Mouse (Mus musculus): ENCODE data around the gene Adm2. TPM values are rescaled to one million over a fixed set of nuclear protein-coding genes. Genes with fewer than 3 reads are reported as not detected.
A peak's percentile ranks its signal among the peaks of the same experiment; 100 is the strongest.

Gene Adm2
- polyA plus RNA-seq, 1 experiment from 2014 or later, result not detected

DNA sequence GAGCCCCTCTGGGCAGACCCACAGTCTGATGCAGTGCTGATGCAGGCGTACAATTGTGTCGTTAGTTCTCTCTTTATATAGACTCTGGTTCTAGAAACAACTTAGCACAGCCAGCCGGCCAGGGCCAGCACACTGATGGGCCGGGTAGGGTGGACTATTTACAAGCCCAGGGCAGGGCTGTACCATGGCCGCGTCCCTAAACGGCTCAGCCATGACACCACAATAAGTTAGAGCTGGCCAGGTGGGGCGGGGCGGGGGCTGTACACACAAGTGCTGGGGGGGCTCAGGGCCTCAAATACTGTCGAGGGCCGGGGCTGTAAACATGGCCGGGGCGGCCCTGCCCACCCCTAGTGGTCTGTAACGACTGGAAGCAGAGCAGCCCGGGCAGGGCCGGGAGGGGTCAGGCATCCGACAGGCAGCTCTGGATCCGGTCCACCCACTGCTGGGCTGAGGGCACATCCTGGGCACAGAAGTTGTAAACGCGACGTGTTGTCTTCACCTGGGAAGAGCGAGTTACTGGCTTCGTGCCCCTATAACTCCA is 34.2 kb upstream of the Adm2 start:
- ATAC-seq (ENCODE audit: low FRiP score) (peak; percentile 54), DNase-seq (ENCODE audit: low spot score, missing footprints) (no peak)
- 92% methylated on average over 23 of the region's 23 CpGs for WGBS

DNA sequence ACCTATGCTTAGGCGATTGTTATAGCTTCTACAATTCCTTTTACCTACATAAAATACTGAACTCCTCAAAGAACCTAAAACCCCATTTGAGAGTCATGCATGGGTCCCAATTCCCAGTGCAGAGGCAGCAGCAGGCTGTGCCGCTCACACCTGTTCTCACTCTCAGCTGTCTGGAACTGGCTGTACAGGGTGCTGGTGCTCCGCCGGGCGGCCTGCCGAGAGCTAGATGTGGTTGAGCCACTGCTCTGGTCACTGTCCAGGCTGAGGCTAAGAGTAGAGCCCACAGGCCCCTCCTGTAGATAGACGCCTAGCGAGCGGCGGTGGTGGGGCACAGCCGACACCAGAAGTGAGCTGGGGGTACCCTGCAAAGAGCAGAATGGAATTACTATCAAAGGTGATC is 33.1 kb upstream of the Adm2 start:
- ATAC-seq (ENCODE audit: low FRiP score) (no peak), DNase-seq (ENCODE audit: low spot score, missing footprints) (no peak)
- no peaks in the 10 kb centered on the region for H3K27me3 ChIP-seq (ENCODE audit: control insufficient read depth, insufficient read depth, low read length)
- peaks cover 30% of the 10 kb centered on the region for H3K36me3 ChIP-seq (ENCODE audit: control insufficient read depth, insufficient read depth, low read length)
- H3K9me3 ChIP-seq (ENCODE audit: control insufficient read depth, low read length), result no peaks in the 10 kb centered on the region
- no peak overlapping the region for H3K27ac ChIP-seq (ENCODE audit: low read depth, low read length)
- no peak overlapping the region for H3K4me3 ChIP-seq (ENCODE audit: low read depth, low read length)
- 94% methylated on average over 11 of the region's 11 CpGs for WGBS
- H3K4me1 ChIP-seq (ENCODE audit: control insufficient read depth, insufficient read depth, low read length), result no peaks in the 10 kb centered on the region
- H3K9ac ChIP-seq (ENCODE audit: low read length), result no peak overlapping the region
- H3K4me2 ChIP-seq, result no peak overlapping the region

More for the DNA sequence above, 34.2 kb upstream of the Adm2 start:
- Histone ChIP-seq H3K4me1 (ENCODE audit: control insufficient read depth, insufficient read depth, low read length) (no peaks in the 10 kb centered on the region), H3K4me2 (no peak overlapping the region), H3K27me3 (ENCODE audit: control insufficient read depth, insufficient read depth, low read length) (no peaks in the 10 kb centered on the region), H3K27ac (ENCODE audit: low read depth, low read length) (no peak overlapping the region), H3K4me3 (ENCODE audit: low read depth, low read length) (no peak overlapping the region), H3K9ac (ENCODE audit: low read length) (no peak overlapping the region), H3K36me3 (ENCODE audit: control insufficient read depth, insufficient read depth, low read length) (peaks cover 24% of the 10 kb centered on the region), H3K9me3 (ENCODE audit: control insufficient read depth, low read length) (no peaks in the 10 kb centered on the region)

GRCm38 (mm10) chr15:89291521-89291920 is 31.0 kb upstream of the Adm2 start:
- no peak overlapping the region for H3K9ac ChIP-seq (ENCODE audit: low read length)
- no peak for ATAC-seq (ENCODE audit: low FRiP score)
- H3K4me2 ChIP-seq, result no peak overlapping the region
- no peaks in the 10 kb centered on the region for H3K9me3 ChIP-seq (ENCODE audit: control insufficient read depth, low read length)
- peaks cover 33% of the 10 kb centered on the region for H3K36me3 ChIP-seq (ENCODE audit: control insufficient read depth, insufficient read depth, low read length)
- no peak for DNase-seq (ENCODE audit: low spot score, missing footprints)
- WGBS, result 89% methylated on average over 3 of the region's 3 CpGs
- no peak overlapping the region for H3K27ac ChIP-seq (ENCODE audit: low read depth, low read length)
- H3K27me3 ChIP-seq (ENCODE audit: control insufficient read depth, insufficient read depth, low read length), result no peaks in the 10 kb centered on the region
- no peaks in the 10 kb centered on the region for H3K4me1 ChIP-seq (ENCODE audit: control insufficient read depth, insufficient read depth, low read length)
- H3K4me3 ChIP-seq (ENCODE audit: low read depth, low read length), result no peak overlapping the region

GRCm38 (mm10) chr15:89292795-89293194 is 29.7 kb upstream of the Adm2 start:
- Histone ChIP-seq H3K9ac (ENCODE audit: low read length) (no peak overlapping the region), H3K27ac (ENCODE audit: low read depth, low read length) (no peak overlapping the region), H3K9me3 (ENCODE audit: control insufficient read depth, low read length) (no peaks in the 10 kb centered on the region), H3K36me3 (ENCODE audit: control insufficient read depth, insufficient read depth, low read length) (peaks cover 30% of the 10 kb centered on the region), H3K4me1 (ENCODE audit: control insufficient read depth, insufficient read depth, low read length) (no peaks in the 10 kb centered on the region), H3K4me2 (no peak overlapping the region), H3K4me3 (ENCODE audit: low read depth, low read length) (no peak overlapping the region), H3K27me3 (ENCODE audit: control insufficient read depth, insufficient read depth, low read length) (no peaks in the 10 kb centered on the region)
- ATAC-seq (ENCODE audit: low FRiP score) (no peak), DNase-seq (ENCODE audit: low spot score, missing footprints) (no peak)
- 94% methylated on average over 2 of the region's 2 CpGs for WGBS

DNA sequence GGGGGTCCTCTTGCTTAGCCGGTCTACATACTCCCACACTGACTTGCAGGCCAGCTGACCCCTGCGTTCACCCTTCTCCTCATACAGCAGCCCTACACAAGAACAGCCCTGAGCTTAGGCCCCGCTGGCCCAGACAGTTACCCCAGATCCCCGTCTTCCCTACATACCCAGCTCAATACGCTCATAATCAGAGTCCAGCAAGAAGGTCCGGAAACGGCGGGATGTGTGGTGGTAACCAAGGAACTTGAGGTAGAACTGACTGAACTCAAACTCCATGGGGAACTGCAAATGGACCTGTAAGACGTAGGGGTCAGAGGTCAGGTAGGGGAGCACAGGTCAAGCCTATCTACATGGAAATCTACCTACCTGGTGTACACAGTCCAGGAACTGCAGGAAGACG is 28.7 kb upstream of the Adm2 start:
- no peak for ATAC-seq (ENCODE audit: low FRiP score)

GRCm38 (mm10) chr15:89295580-89296165 is 26.8 kb upstream of the Adm2 start:
- no peaks in the 10 kb centered on the region for H3K9me3 ChIP-seq (ENCODE audit: control insufficient read depth, low read length)
- no peak overlapping the region for H3K4me3 ChIP-seq (ENCODE audit: low read depth, low read length)
- H3K27ac ChIP-seq (ENCODE audit: low read depth, low read length), result no peak overlapping the region
- no peak overlapping the region for H3K4me2 ChIP-seq
- H3K27me3 ChIP-seq (ENCODE audit: control insufficient read depth, insufficient read depth, low read length), result no peaks in the 10 kb centered on the region
- DNase-seq (ENCODE audit: low spot score, missing footprints) (no peak), ATAC-seq (ENCODE audit: low FRiP score) (no peak)
- no peak overlapping the region for H3K9ac ChIP-seq (ENCODE audit: low read length)
- peaks cover 40% of the 10 kb centered on the region for H3K36me3 ChIP-seq (ENCODE audit: control insufficient read depth, insufficient read depth, low read length)
- H3K4me1 ChIP-seq (ENCODE audit: control insufficient read depth, insufficient read depth, low read length), result no peaks in the 10 kb centered on the region
- 92% methylated on average over 8 of the region's 8 CpGs for WGBS

More for the DNA sequence above, 28.7 kb upstream of the Adm2 start:
- H3K4me2 ChIP-seq, result no peak overlapping the region
- no peak overlapping the region for H3K9ac ChIP-seq (ENCODE audit: low read length)
- no peaks in the 10 kb centered on the region for H3K9me3 ChIP-seq (ENCODE audit: control insufficient read depth, low read length)
- H3K27ac ChIP-seq (ENCODE audit: low read depth, low read length), result no peak overlapping the region
- H3K27me3 ChIP-seq (ENCODE audit: control insufficient read depth, insufficient read depth, low read length), result no peaks in the 10 kb centered on the region
- DNase-seq (ENCODE audit: low spot score, missing footprints), result no peak
- peaks cover 28% of the 10 kb centered on the region for H3K36me3 ChIP-seq (ENCODE audit: control insufficient read depth, insufficient read depth, low read length)
- H3K4me1 ChIP-seq (ENCODE audit: control insufficient read depth, insufficient read depth, low read length), result no peaks in the 10 kb centered on the region
- 94% methylated on average over 10 of the region's 10 CpGs for WGBS
- H3K4me3 ChIP-seq (ENCODE audit: low read depth, low read length), result no peak overlapping the region

GRCm38 (mm10) chr15:89296465-89296864 is 26.1 kb upstream of the Adm2 start:
- 97% methylated on average over 1 of the region's 1 CpGs for WGBS
- no peak overlapping the region for H3K4me3 ChIP-seq (ENCODE audit: low read depth, low read length)
- H3K27ac ChIP-seq (ENCODE audit: low read depth, low read length), result no peak overlapping the region
- no peaks in the 10 kb centered on the region for H3K27me3 ChIP-seq (ENCODE audit: control insufficient read depth, insufficient read depth, low read length)
- H3K9me3 ChIP-seq (ENCODE audit: control insufficient read depth, low read length), result no peaks in the 10 kb centered on the region
- ATAC-seq (ENCODE audit: low FRiP score) (no peak), DNase-seq (ENCODE audit: low spot score, missing footprints) (no peak)
- peaks cover 42% of the 10 kb centered on the region for H3K36me3 ChIP-seq (ENCODE audit: control insufficient read depth, insufficient read depth, low read length)
- H3K4me1 ChIP-seq (ENCODE audit: control insufficient read depth, insufficient read depth, low read length), result no peaks in the 10 kb centered on the region
- no peak overlapping the region for H3K4me2 ChIP-seq
- H3K9ac ChIP-seq (ENCODE audit: low read length), result no peak overlapping the region

GRCm38 (mm10) chr15:89297695-89298094 is 24.8 kb upstream of the Adm2 start:
- H3K36me3 ChIP-seq (ENCODE audit: control insufficient read depth, insufficient read depth, low read length), result peaks cover 44% of the 10 kb centered on the region
- no peaks in the 10 kb centered on the region for H3K27me3 ChIP-seq (ENCODE audit: control insufficient read depth, insufficient read depth, low read length)
- H3K4me1 ChIP-seq (ENCODE audit: control insufficient read depth, insufficient read depth, low read length), result no peaks in the 10 kb centered on the region
- no peak for DNase-seq (ENCODE audit: low spot score, missing footprints)
- 93% methylated on average over 2 of the region's 2 CpGs for WGBS
- ATAC-seq (ENCODE audit: low FRiP score), result no peak
- H3K9me3 ChIP-seq (ENCODE audit: control insufficient read depth, low read length), result no peaks in the 10 kb centered on the region
- H3K9ac ChIP-seq (ENCODE audit: low read length), result no peak overlapping the region
- H3K27ac ChIP-seq (ENCODE audit: low read depth, low read length), result no peak overlapping the region
- H3K4me3 ChIP-seq (ENCODE audit: low read depth, low read length), result no peak overlapping the region
- no peak overlapping the region for H3K4me2 ChIP-seq

DNA sequence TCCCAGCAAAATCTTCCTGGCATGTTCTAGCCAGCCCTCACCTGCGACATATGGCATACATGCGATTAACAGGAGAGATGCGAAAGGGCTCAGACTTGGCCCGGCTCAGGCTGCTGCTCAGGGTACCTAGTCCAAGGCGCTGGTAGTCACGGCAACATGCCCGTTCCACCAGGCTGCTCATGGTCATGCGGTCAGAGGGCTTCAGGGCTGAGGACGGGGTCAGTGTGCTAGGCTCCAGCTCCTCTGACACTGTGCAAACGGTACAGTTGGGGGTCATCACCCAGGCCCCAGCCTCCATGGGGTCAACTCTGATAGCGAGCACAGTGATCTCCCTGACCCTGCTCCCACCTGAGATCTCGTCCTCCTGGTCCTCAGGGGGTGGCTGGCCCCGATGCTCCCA is 22.3 kb upstream of the Adm2 start:
- ATAC-seq (ENCODE audit: low FRiP score), result no peak
- WGBS, result 87% methylated on average over 13 of the region's 13 CpGs
- no peak overlapping the region for H3K4me3 ChIP-seq (ENCODE audit: low read depth, low read length)

More for the DNA sequence above, 22.3 kb upstream of the Adm2 start:
- Histone ChIP-seq H3K27me3 (ENCODE audit: control insufficient read depth, insufficient read depth, low read length) (no peaks in the 10 kb centered on the region), H3K9me3 (ENCODE audit: control insufficient read depth, low read length) (no peaks in the 10 kb centered on the region), H3K36me3 (ENCODE audit: control insufficient read depth, insufficient read depth, low read length) (peaks cover 42% of the 10 kb centered on the region), H3K4me1 (ENCODE audit: control insufficient read depth, insufficient read depth, low read length) (no peaks in the 10 kb centered on the region), H3K4me2 (no peak overlapping the region), H3K27ac (ENCODE audit: low read depth, low read length) (no peak overlapping the region), H3K9ac (ENCODE audit: low read length) (no peak overlapping the region)
- no peak for DNase-seq (ENCODE audit: low spot score, missing footprints)

All from midbrain, embryonic 11.5 days (tissue).